Mouse (Mus musculus) forebrain, embryonic 14.5 days (tissue): ENCODE measurements at regions not wholly inside any gene's neighbourhood (a gene's known extent, or its start where the extent isn't known, plus 50 kb on each side); places are given as distances from the start of the nearest gene placed in this dataset.

ENCODE experiments used
- ATAC-seq: fragments of 200-750 bp; cut with Nextera tagmentation; 2 replicates; pipeline ENCODE4 v1.8.0; 2017; ENCODE audit warnings: mild to moderate bottlenecking, moderate library complexity
- DNase-seq: peaks from one replicate; pipeline ENCODE4 v3.0.0-alpha.2; 2015; ENCODE audit warnings: low spot score
- H3K27ac ChIP-seq: fragments of 300-500 bp; sonication (generic); 2 replicates; pipeline ENCODE4 v1.5.1; 2014; ENCODE audit warnings: low read depth, mild to moderate bottlenecking, control low read depth, low read length, moderate library complexity
- H3K27me3 ChIP-seq: fragments of 300-500 bp; sonication (generic); replicated peaks from 2 replicates; pipeline ENCODE4 v1.6.1; 2014; ENCODE audit warnings: low read length, control low read depth, mixed read lengths; ENCODE audit not compliant: control insufficient read depth, insufficient read depth
- H3K36me3 ChIP-seq: fragments of 300-500 bp; sonication (generic); 2 replicates; pipeline ENCODE4 v1.6.1; 2014; ENCODE audit warnings: low read length, control low read depth; ENCODE audit not compliant: control insufficient read depth, insufficient read depth
- H3K4me1 ChIP-seq: fragments of 300-500 bp; sonication (generic); 2 replicates; pipeline ENCODE4 v1.6.1; 2014; ENCODE audit warnings: antibody characterized with exemption, low read length, control low read depth; ENCODE audit not compliant: control insufficient read depth, insufficient read depth
- H3K4me2 ChIP-seq: fragments of 300-500 bp; sonication (generic); 2 replicates; pipeline ENCODE4 v1.6.1; 2014; ENCODE audit warnings: mild to moderate bottlenecking, control low read depth, low read length
- H3K4me3 ChIP-seq: fragments of 300-500 bp; sonication (generic); 2 replicates; pipeline ENCODE4 v1.5.1; 2014; ENCODE audit warnings: low read depth, low read length, control low read depth
- H3K9ac ChIP-seq: fragments of 300-500 bp; sonication (generic); 2 replicates; pipeline ENCODE4 v1.6.1; 2014; ENCODE audit warnings: mild to moderate bottlenecking, low read length, control low read depth, moderate library complexity
- H3K9me3 ChIP-seq: fragments of 300-500 bp; sonication (generic); replicated peaks from 2 replicates; pipeline ENCODE4 v1.6.1; 2016; ENCODE audit warnings: low read length, control low read depth, mixed read lengths; ENCODE audit not compliant: control insufficient read depth
- WGBS: fragments of 180-500 bp; shearing (Covaris S2); extraction: QIAGEN DNeasy Blood & Tissue Kit; methylation state at CpG from one replicate; pipeline ENCODE4 v1.1.7; 2014; 5-methylcytosine and 5-hydroxymethylcytosine counted together

- ATAC-seq (no peak), DNase-seq (no peak)
- H3K9me3 ChIP-seq = no peaks in the 10 kb centered on the region
- 0 out of 2 replicates have a peak, but pooled peaks cover 4% of the 10 kb centered on the region for H3K36me3 ChIP-seq
- WGBS = 76% methylated on average over 10 of the region's 10 CpGs
- H3K4me3 ChIP-seq = no peak overlapping the region
- H3K27me3 ChIP-seq = peaks cover 29% of the 10 kb centered on the region
- no peak overlapping the region for H3K9ac ChIP-seq
- no peak overlapping the region for H3K27ac ChIP-seq
- no peak overlapping the region for H3K4me2 ChIP-seq
- H3K4me1 ChIP-seq = peaks cover 22% of the 10 kb centered on the region
These were observed 70.4 kb upstream of the Ppara start for GRCm38 (mm10) chr15:85664432-85664828.

GRCm38 (mm10) chr15:85665181-85665821, 69.5 kb upstream of the Ppara start:
- H3K36me3 ChIP-seq = 0 out of 2 replicates have a peak, but pooled peaks cover 4% of the 10 kb centered on the region
- ATAC-seq (no peak), DNase-seq (no peak)
- H3K4me2 ChIP-seq = no peak overlapping the region
- no peak overlapping the region for H3K4me3 ChIP-seq
- no peaks in the 10 kb centered on the region for H3K9me3 ChIP-seq
- H3K27me3 ChIP-seq = peaks cover 23% of the 10 kb centered on the region
- H3K9ac ChIP-seq = no peak overlapping the region
- WGBS = 78% methylated on average over 12 of the region's 12 CpGs
- no peak overlapping the region for H3K27ac ChIP-seq
- H3K4me1 ChIP-seq = peaks cover 27% of the 10 kb centered on the region

GRCm38 (mm10) chr15:85666496-85666895, 68.3 kb upstream of the Ppara start:
- H3K9me3 ChIP-seq = no peaks in the 10 kb centered on the region
- H3K9ac ChIP-seq = peak overlapping the region; percentile 41
- H3K4me1 ChIP-seq = peaks cover 23% of the 10 kb centered on the region
- ATAC-seq (no peak), DNase-seq (no peak)
- peak overlapping the region; percentile 30 for H3K4me2 ChIP-seq
- WGBS = 53% methylated on average over 9 of the region's 9 CpGs
- H3K27me3 ChIP-seq = peaks cover 13% of the 10 kb centered on the region
- peak overlapping the region; percentile 52 for H3K27ac ChIP-seq
- no peaks in the 10 kb centered on the region for H3K36me3 ChIP-seq
- H3K4me3 ChIP-seq = no peak overlapping the region

- H3K9ac ChIP-seq = peak overlapping the region; percentile 63
- DNase-seq = peak; percentile 75
- H3K36me3 ChIP-seq = no peaks in the 10 kb centered on the region
- H3K9me3 ChIP-seq = no peaks in the 10 kb centered on the region
- peak overlapping the region; percentile 53 for H3K4me2 ChIP-seq
- no peak for ATAC-seq
- 22% methylated on average over 12 of the region's 12 CpGs for WGBS
- peak overlapping the region; percentile 21 for H3K4me3 ChIP-seq
- peak overlapping the region; percentile 81 for H3K27ac ChIP-seq
- H3K4me1 ChIP-seq = peaks cover 23% of the 10 kb centered on the region
- peaks cover 10% of the 10 kb centered on the region for H3K27me3 ChIP-seq
These were observed 67.4 kb upstream of the Ppara start for GRCm38 (mm10) chr15:85667381-85667791.

- Histone ChIP-seq H3K27me3 (peaks cover 7% of the 10 kb centered on the region), H3K27ac (peak overlapping the region; percentile 81), H3K9ac (peak overlapping the region; percentile 63), H3K4me2 (peak overlapping the region; percentile 53), H3K36me3 (no peaks in the 10 kb centered on the region), H3K9me3 (no peaks in the 10 kb centered on the region), H3K4me1 (peaks cover 23% of the 10 kb centered on the region), H3K4me3 (no peak overlapping the region)
- WGBS = 80% methylated on average over 7 of the region's 7 CpGs
- DNase-seq (no peak), ATAC-seq (no peak)
These were observed 66.7 kb upstream of the Ppara start for GRCm38 (mm10) chr15:85667906-85668590.

GRCm38 (mm10) chr15:85668871-85669651, 65.7 kb upstream of the Ppara start:
- Histone ChIP-seq H3K27me3 (peaks cover 5% of the 10 kb centered on the region), H3K4me3 (peak overlapping the region; percentile 93; the same call in 1 of the 2 replicates), H3K36me3 (peaks cover 2% of the 10 kb centered on the region; the same call in 1 of the 2 replicates), H3K4me2 (peak overlapping the region; percentile 85), H3K27ac (peak overlapping the region; percentile 99), H3K9me3 (no peaks in the 10 kb centered on the region), H3K9ac (peak overlapping the region; percentile 100), H3K4me1 (peaks cover 28% of the 10 kb centered on the region)
- ATAC-seq (no peak), DNase-seq (no peak)
- 53% methylated on average over 9 of the region's 9 CpGs for WGBS

- peak; percentile 41 for ATAC-seq
- Histone ChIP-seq H3K4me1 (peaks cover 35% of the 10 kb centered on the region), H3K27ac (peak overlapping the region; percentile 99), H3K36me3 (peaks cover 6% of the 10 kb centered on the region; the same call in 1 of the 2 replicates), H3K9ac (peak overlapping the region; percentile 100), H3K9me3 (no peaks in the 10 kb centered on the region), H3K4me3 (peak overlapping the region; percentile 93), H3K27me3 (peaks cover 4% of the 10 kb centered on the region), H3K4me2 (peak overlapping the region; percentile 85)
- 8% methylated on average over 15 of the region's 15 CpGs for WGBS
- peak; percentile 89 for DNase-seq
These were observed 65.1 kb upstream of the Ppara start for GRCm38 (mm10) chr15:85669652-85670175.

- peaks cover 4% of the 10 kb centered on the region for H3K27me3 ChIP-seq
- ATAC-seq (peak; percentile 74), DNase-seq (peak; percentile 84)
- peak overlapping the region; percentile 99 for H3K27ac ChIP-seq
- H3K4me3 ChIP-seq = peak overlapping the region; percentile 93
- peak overlapping the region; percentile 85 for H3K4me2 ChIP-seq
- H3K4me1 ChIP-seq = peaks cover 39% of the 10 kb centered on the region
- H3K36me3 ChIP-seq = peaks cover 10% of the 10 kb centered on the region; the same call in 1 of the 2 replicates
- under 1% methylated on average over 46 of the region's 64 CpGs for WGBS
- no peaks in the 10 kb centered on the region for H3K9me3 ChIP-seq
- H3K9ac ChIP-seq = peak overlapping the region; percentile 100
These were observed 64.5 kb upstream of the Ppara start for GRCm38 (mm10) chr15:85670176-85670788.
